Mouse (Mus musculus) liver, postnatal 0 days (tissue): ENCODE data around the gene Gm17622.

Experiments
- CTCF ChIP-seq: sonication (generic); IDR thresholded peaks from 2 replicates; pipeline ENCODE4 v1.5.1; 2016; ENCODE audit warnings: antibody characterized with exemption, low read depth
- EP300 ChIP-seq: IDR thresholded peaks from 2 replicates; pipeline ENCODE4 v1.6.1; 2016; ENCODE audit warnings: antibody characterized with exemption, low read depth, mild to moderate bottlenecking

GRCm38 (mm10) chr13:96462644-96463043 is 27.9 kb upstream of the Gm17622 start:
- no peak for TF ChIP-seq EP300
- no peak for TF ChIP-seq CTCF
